Mouse (Mus musculus) brain, adult 10 weeks (tissue): ENCODE results near the gene Unc93b1. TPM values are rescaled to one million over a fixed set of nuclear protein-coding genes. Genes with fewer than 3 reads are reported as not detected.

Experiments used
- polyA plus RNA-seq: library from polyadenylated mRNA; stranded (reverse); fragments of 350-450 nt; fragmentation: Illumina TruSeq; extraction: RNeasy Lipid Tissue Mini Kit (QIAGEN cat#74804); gene quantifications from one replicate; pipeline ENCODE4 v1.2.3, GENCODE M21; 2015; ENCODE audit warnings: low read depth, low replicate concordance

Gene Unc93b1
- 16.0 TPM for polyA plus RNA-seq

GRCm38 (mm10) chr19:3935032-3935895 lies at the start of gene Unc93b1:
Unc93b1 (plus strand) TSS chr19:3935186.

DNA sequence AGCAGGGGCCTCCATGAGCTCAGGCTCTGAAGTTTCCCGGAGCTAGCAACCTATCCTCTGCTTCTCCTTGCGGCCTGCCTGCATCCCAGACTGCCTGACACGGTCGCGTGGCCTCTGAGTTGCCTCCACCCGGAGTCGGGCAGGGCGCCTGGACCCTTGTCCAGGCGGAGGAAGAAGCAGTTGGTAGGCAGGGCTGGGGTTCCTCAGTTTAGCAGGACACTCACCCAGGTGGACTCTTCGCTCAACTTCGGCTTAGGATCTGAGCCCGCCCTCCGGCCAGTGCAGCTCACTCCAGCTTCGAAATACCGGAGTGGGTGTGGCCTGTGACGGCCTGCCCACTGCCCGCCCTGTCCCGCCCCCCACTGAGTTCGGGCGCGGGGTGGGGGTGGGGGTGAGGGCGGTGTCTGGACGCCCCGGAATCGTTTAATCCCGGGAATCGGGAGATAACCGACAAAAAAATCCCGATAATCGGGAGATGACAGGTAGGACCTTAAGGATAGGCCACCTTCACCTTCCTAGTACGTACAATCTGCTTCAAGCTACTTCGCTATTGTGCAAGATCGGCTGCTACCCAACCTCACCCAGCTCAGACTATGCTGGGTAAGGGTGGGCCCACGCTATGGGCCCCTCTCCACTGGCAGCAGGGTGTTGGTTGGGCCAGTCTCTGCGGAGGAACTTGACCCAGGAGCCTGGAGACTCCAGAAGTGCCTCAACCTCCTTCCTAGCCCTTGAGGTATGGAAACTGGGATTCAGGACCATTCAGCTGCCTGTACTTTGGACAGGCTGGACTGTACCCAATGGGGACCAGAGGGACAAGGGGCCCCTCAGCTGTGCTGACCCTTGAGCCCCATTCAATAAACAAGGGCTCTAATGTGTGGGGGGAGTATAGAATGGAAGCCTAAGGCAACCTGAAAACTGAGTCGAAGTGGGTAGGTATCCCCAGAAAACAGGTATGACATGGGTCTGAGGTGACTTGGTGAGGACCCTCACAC lies 27.9 kb upstream of the Unc93b1 start, which contains the start of gene Tcirg1:
TSS of gene Tcirg1 (minus strand) at position 339 of the 992 bp plus-strand sequence.

GRCm38 (mm10) chr19:3912337-3913204 lies 22.4 kb upstream of the Unc93b1 start, which contains the start of gene Ndufs8:
Ndufs8 (minus strand) TSS chr19:3912774.

DNA sequence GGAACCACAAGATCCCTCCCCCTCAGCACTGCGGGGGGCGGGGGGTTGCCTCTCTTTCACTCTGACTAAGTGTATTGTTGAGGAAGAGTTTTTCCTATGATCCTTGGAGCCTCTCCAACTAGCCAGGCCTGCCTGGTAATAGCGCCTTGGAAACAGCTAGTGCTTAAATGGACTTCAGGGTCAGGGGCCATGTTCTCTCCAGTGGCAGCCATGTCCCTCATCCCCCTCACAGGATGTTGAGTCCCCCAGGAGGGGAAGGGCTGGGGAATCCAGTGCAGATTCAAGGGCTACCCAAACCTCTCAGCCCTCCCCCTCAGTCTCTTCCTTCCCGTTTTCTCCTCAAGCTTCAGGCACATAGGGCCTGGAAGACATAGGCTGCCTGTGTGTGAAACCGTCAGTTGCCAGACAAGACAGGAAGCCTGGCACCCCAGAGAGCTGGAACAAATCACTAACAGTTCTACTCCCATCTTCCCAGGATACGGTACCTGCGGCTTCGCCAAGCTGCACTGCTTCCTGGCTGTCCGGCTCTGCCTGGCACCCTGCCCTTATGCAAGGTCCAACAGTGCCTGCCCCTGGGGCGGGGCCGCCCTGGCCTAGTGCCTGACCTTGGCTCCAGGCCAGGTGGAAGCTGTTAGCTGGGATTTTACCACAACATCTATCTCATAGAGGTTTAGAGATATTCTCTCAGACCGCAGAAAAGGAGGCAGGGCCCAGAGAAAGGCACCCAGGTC lies 5.6 kb upstream of the Unc93b1 start, which contains the start of gene Aldh3b1:
TSS of gene Aldh3b1 (minus strand) at position 598 of the 731 bp plus-strand sequence.

DNA sequence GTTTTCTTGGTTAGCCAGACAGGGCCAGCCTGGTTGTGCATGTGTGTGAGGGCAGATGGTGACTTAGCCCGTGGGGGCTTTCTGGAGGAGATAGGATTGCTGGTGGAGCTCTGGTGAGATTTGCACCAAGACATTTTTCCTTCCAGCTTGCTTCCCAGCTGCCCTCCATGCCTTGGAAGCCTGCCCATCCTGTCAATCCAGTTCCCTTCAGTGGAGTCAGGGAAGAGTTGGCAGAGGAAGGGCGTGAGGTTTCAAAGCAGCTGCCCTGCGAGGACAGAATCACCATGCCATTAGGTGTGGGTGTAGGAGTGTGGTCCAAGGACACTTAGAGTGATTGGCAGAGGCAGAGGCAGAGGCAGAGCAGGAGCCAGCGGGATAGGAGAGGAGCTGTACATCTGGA lies 23.5 kb downstream of the Unc93b1 start, which contains the start of gene Aldh3b3:
TSS of gene Aldh3b3 (plus strand) at position 176 of the 400 bp plus-strand sequence.

GRCm38 (mm10) chr19:3972229-3972628 lies 37.2 kb downstream of the Unc93b1 start, which contains the start of gene Aldh3b2:
Aldh3b2 (plus strand) TSS chr19:3972328.

DNA sequence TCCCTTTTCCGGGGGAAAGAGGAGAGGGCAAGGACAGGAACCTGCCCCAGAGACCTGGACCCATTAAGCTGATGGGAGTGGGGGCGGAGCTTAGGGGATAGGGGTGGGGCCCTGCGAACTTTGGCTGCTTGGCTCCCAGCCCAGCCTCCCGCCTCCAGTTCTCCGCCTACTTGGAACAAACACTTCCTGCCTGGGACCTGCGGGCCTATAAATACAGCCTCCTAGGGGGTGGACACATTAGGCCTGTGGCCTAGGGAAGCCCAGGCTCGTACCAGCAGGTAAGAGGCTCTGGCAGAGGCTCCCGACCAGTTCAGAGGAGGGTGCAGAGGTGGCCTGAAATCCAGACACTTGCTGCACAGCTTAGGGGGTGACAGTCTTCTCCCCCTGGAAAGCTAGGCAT lies 51.3 kb downstream of the Unc93b1 start, which contains the start of gene Acy3:
TSS of gene Acy3 (plus strand) at position 237 of the 400 bp plus-strand sequence.

DNA sequence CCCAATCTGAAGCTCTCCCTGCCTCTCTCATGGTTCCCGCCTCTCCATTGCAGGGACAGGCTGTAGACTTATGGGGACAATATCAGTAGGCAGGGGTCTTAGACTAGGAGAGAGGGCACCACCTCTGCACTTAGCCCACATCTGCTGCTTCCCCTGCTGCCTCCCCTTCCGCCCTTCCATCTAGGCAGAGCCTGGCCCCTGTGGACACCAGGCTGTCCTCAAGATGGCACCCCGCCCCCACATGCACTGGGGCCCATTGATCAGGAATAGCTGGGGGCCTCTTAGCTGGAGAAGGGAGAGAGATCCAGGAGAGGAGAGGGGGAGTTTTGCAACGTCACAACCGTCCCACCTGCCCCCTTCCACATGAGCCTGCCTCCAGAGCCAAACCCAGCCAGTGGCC lies 57.4 kb downstream of the Unc93b1 start, which contains the start of gene Tbx10:
TSS of gene Tbx10 (plus strand) at position 337 of the 400 bp plus-strand sequence.

Other genes with a start within 250 kb of the Unc93b1 start
- gene Lrp5, start 248.6 kb upstream of the Unc93b1 start, polyA plus RNA-seq, result 4.5 TPM
- gene 1810055G02Rik, start 226.9 kb upstream of the Unc93b1 start, polyA plus RNA-seq, result 26.5 TPM
- gene Kmt5b, start 167.8 kb upstream of the Unc93b1 start, polyA plus RNA-seq, result 28.6 TPM
- gene Chka, start 83.4 kb upstream of the Unc93b1 start, polyA plus RNA-seq, result 82.1 TPM
- gene Tcirg1, start 28.1 kb upstream of the Unc93b1 start, polyA plus RNA-seq, result 14.5 TPM
- 305 TPM for gene Ndufs8, start 22.4 kb upstream of the Unc93b1 start, polyA plus RNA-seq
- 4.3 TPM for gene Aldh3b1, start 5.4 kb upstream of the Unc93b1 start, polyA plus RNA-seq
- gene Aldh3b3, start 23.5 kb downstream of the Unc93b1 start, polyA plus RNA-seq, result not detected
- 1.4 TPM for gene Aldh3b2, start 37.1 kb downstream of the Unc93b1 start, polyA plus RNA-seq
- 4.0 TPM for gene Acy3, start 51.4 kb downstream of the Unc93b1 start, polyA plus RNA-seq
- not detected for gene Tbx10, start 57.6 kb downstream of the Unc93b1 start, polyA plus RNA-seq
- 15.1 TPM for gene Nudt8, start 65.4 kb downstream of the Unc93b1 start, polyA plus RNA-seq
- 2.0 TPM for gene Gm49405, start 65.4 kb downstream of the Unc93b1 start, polyA plus RNA-seq
- 5.7 TPM for gene Doc2g, start 68.1 kb downstream of the Unc93b1 start, polyA plus RNA-seq
- gene Ndufv1, start 77.6 kb downstream of the Unc93b1 start, polyA plus RNA-seq, result 236 TPM
- 465 TPM for gene Gstp1, start 102.8 kb downstream of the Unc93b1 start, polyA plus RNA-seq
- 1.5 TPM for gene Gstp2, start 110.8 kb downstream of the Unc93b1 start, polyA plus RNA-seq
- gene Gstp3, start 124.4 kb downstream of the Unc93b1 start, polyA plus RNA-seq, result not detected
- not detected for gene Cabp2, start 146.4 kb downstream of the Unc93b1 start, polyA plus RNA-seq
- gene Cdk2ap2, start 162.0 kb downstream of the Unc93b1 start, polyA plus RNA-seq, result 37.6 TPM
- gene Pitpnm1, start 164.8 kb downstream of the Unc93b1 start, polyA plus RNA-seq, result 122 TPM
- 183 TPM for gene Aip, start 190.7 kb downstream of the Unc93b1 start, polyA plus RNA-seq
- 0.10 TPM for gene Gpr152, start 204.6 kb downstream of the Unc93b1 start, polyA plus RNA-seq
- gene Cabp4, start 208.8 kb downstream of the Unc93b1 start, polyA plus RNA-seq, result not detected
- 127 TPM for gene Coro1b, start 213.4 kb downstream of the Unc93b1 start, polyA plus RNA-seq
- 1.5 TPM for gene Ptprcap, start 218.4 kb downstream of the Unc93b1 start, polyA plus RNA-seq
- 45.8 TPM for gene Rps6kb2, start 228.2 kb downstream of the Unc93b1 start, polyA plus RNA-seq
- gene Carns1, start 240.3 kb downstream of the Unc93b1 start, polyA plus RNA-seq, result 13.7 TPM